Mouse (Mus musculus): Measurements from ENCODE around the gene Smc1b.

DNA sequence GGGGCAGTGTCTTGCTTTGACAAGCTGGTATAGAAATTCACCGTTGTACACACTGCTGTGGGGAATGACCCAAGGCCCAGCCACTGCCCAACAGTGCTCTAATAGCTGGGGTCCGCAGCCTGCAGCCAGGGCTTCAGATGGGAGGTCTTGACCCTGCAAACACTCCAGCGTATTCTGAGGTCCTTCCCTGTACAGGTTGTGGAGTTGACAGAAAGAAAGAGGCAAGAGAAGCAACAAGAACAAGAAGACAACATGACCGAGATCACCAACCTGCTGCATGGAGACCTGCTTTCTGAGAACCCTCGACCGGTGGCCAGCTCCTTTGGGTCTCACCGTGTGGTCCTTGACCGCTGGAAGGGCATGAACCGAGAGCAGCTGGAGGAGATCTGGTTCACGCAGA is 9.5 kb upstream of the Smc1b start:
- TF ChIP-seq CTCF (IDR thresholded peaks at IDR 0.05) (no peak), POLR2A (IDR thresholded peaks at IDR 0.05; ENCODE audit: insufficient read depth, low read depth, low read length) (no peak)
